Mouse (Mus musculus) kidney, postnatal 14 days (tissue): ENCODE measurements around the gene Gm13277.
"Not testable (repeated sequence)": the region's sequence is repeated elsewhere in the genome, so short reads cannot be mapped to it uniquely, and the experiment has no call there.

Experiments
- DNase-seq: peaks from one replicate; pipeline ENCODE4 v3.0.0; 2022; ENCODE audit warnings: mixed read lengths

The Gm13277 gene

GRCm38 (mm10) chr4:88791250-88791649, 2.8 kb downstream of the Gm13277 start, which contains the start of gene Gm13278:
Gm13278 (plus strand) TSS chr4:88791550.
- DNase-seq, result not testable (repeated sequence)

- DNase-seq, result peak; percentile 44
Observed at GRCm38 (mm10) chr4:88793936-88794675, 5.7 kb downstream of the Gm13277 start, which contains the start of gene Gm13275. Gm13275 (plus strand) TSS chr4:88794487.

- not testable (repeated sequence) for DNase-seq
Observed at GRCm38 (mm10) chr4:88797097-88797496, 8.7 kb downstream of the Gm13277 start, which contains the start of gene Gm13279. Gm13279 (plus strand) TSS chr4:88797397.

DNA sequence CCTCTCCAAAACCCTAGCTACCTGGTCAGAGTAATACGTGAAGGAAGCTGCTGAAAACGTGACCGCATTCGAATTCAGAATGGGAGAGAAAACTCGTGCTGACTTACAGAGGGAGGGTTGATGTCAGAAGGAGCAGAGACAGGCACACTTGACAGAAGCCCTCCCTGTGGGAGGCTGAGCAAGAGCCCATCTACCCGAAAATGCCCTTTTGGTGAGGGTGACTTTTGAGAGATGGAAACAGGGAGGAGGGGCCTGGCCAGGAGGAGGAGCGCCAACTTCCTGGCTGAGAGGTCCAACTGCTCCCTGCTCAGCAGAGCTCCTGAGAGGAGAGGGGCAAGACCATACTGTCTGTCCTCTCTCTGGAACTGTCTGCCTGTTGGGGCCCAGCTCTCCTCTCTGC, 10.9 kb downstream of the Gm13277 start, which contains the start of gene Gm13285:
Gene Gm13285, plus strand, starts transcription at position 301 of the 400 bp plus-strand sequence.
- DNase-seq, result not testable (repeated sequence)

DNA sequence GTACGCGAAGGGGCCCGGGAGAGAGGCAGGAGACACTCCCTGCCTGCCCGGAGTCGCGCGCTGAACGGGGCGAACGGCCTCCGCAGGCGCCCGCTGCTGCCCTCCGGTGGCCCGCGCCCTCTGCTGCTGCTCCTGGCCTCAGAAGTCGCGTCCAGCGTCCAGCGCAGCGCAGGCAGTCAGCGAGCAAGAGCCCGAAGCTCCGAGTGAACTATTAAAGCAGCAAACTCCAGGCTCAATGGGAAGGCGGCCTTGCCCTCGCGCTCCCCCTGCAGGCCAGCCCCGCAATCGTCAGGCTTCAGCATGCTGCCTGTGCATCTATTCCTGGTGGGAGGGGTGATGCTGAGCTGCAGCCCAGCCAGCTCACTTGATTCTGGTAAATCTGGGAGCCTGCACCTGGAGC, 14.5 kb downstream of the Gm13277 start, which contains the start of gene Gm13287:
Gene Gm13287, plus strand, starts transcription at position 301 of the 400 bp plus-strand sequence.
- DNase-seq, result not testable (repeated sequence)

DNA sequence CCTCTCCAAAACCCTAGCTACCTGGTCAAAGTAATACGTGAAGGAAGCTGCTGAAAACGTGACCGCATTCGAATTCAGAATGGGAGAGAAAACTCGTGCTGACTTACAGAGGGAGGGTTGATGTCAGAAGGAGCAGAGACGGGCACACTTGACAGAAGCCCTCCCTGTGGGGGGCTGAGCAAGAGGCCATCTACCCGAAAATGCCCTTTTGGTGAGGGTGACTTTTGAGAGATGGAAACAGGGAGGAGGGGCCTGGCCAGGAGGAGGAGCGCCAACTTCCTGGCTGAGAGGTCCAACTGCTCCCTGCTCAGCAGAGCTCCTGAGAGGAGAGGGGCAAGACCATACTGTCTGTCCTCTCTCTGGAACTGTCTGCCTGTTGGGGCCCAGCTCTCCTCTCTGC, 16.8 kb downstream of the Gm13277 start, which contains the start of gene Gm13288:
Gene Gm13288, plus strand, starts transcription at position 301 of the 400 bp plus-strand sequence.
- not testable (repeated sequence) for DNase-seq

DNA sequence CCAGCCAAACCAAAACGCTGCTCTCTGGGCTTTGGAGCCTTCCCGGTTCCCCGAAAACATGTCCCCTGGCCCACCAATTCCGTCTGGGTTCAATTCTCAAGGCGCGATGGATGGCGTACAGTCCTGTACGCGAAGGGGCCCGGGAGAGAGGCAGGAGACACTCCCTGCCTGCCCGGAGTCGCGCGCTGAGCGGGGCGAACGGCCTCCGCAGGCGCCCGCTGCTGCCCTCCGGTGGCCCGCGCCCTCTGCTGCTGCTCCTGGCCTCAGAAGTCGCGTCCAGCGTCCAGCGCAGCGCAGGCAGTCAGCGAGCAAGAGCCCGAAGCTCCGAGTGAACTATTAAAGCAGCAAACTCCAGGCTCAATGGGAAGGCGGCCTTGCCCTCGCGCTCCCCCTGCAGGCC, 17.3 kb downstream of the Gm13277 start:
- peak; percentile 35 for DNase-seq

DNA sequence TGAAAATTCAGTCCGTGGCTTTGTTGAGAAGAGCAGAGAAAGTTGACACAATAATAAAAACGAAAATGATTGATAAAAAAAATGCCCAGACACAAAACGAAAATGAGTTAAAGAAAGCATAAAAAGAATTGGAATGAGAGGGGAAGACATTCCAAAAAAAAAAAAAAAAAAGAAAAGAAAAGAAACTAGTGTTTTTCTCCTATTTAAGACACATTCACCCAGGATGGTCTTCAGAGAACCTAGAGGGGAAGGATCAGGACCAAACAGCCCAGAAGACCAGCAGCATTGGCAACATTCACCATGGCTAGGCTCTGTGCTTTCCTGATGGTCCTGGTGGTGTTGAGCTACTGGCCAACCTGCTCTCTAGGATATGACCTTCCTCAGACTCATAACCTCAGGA, 27.5 kb downstream of the Gm13277 start, which contains the start of gene Ifna7:
Gene Ifna7, plus strand, starts transcription at position 301 of the 400 bp plus-strand sequence.
- no peak for DNase-seq

GRCm38 (mm10) chr4:88819659-88820058, 31.2 kb downstream of the Gm13277 start, which contains the start of gene Ifna11:
Ifna11 (plus strand) TSS chr4:88819959.
- DNase-seq, result no peak

GRCm38 (mm10) chr4:88822995-88823394, 34.6 kb downstream of the Gm13277 start:
- peak; percentile 1 for DNase-seq

- not testable (repeated sequence) for DNase-seq
Observed at GRCm38 (mm10) chr4:88827116-88827515, 38.7 kb downstream of the Gm13277 start, which contains the start of gene Ifna6. Ifna6 (plus strand) TSS chr4:88827416.

GRCm38 (mm10) chr4:88830523-88830922, 42.1 kb downstream of the Gm13277 start:
- peak; percentile 11 for DNase-seq

- DNase-seq, result not testable (repeated sequence)
Observed at GRCm38 (mm10) chr4:88835225-88835624, 46.8 kb downstream of the Gm13277 start, which contains the start of gene Ifna5. Ifna5 (plus strand) TSS chr4:88835525.
